Mouse (Mus musculus) forebrain, embryonic 12.5 days (tissue): ENCODE results near the gene Spcs2. TPM values are rescaled to one million over a fixed set of nuclear protein-coding genes. Genes with fewer than 3 reads are reported as not detected.
A peak's percentile ranks its signal among the peaks of the same experiment; 100 is the strongest.
"Not testable (repeated sequence)": the region's sequence is repeated elsewhere in the genome, so short reads cannot be mapped to it uniquely, and the experiment has no call there.

ENCODE experiments used
- ATAC-seq: fragments of 200-750 bp; cut with Nextera tagmentation; 2 replicates; pipeline ENCODE4 v1.8.0; 2017; ENCODE audit warnings: moderate TSS enrichment; ENCODE audit not compliant: low FRiP score
- H3K27ac ChIP-seq: fragments of 300-500 bp; sonication (generic); 2 replicates; pipeline ENCODE4 v1.5.1; 2016; ENCODE audit warnings: mild to moderate bottlenecking
- H3K27me3 ChIP-seq: fragments of 300-500 bp; sonication (generic); 2 replicates; pipeline ENCODE4 v1.6.1; 2016; ENCODE audit warnings: mild to moderate bottlenecking
- H3K36me3 ChIP-seq: fragments of 300-500 bp; sonication (generic); replicated peaks from 2 replicates; pipeline ENCODE4 v1.6.1; 2016; ENCODE audit warnings: mild to moderate bottlenecking
- H3K4me1 ChIP-seq: fragments of 300-500 bp; sonication (generic); 2 replicates; pipeline ENCODE4 v1.6.1; 2016
- H3K4me2 ChIP-seq: fragments of 300-500 bp; sonication (generic); 2 replicates; pipeline ENCODE4 v1.6.1; 2016; ENCODE audit warnings: mild to moderate bottlenecking, moderate library complexity
- H3K4me3 ChIP-seq: fragments of 300-500 bp; sonication (generic); replicated peaks from 2 replicates; pipeline ENCODE4 v1.5.1; 2016; ENCODE audit warnings: mild to moderate bottlenecking
- H3K9ac ChIP-seq: fragments of 300-500 bp; sonication (generic); 2 replicates; pipeline ENCODE4 v1.6.1; 2016; ENCODE audit warnings: mild to moderate bottlenecking
- H3K9me3 ChIP-seq: fragments of 300-500 bp; sonication (generic); 2 replicates; pipeline ENCODE4 v1.6.1; 2016
- WGBS: fragments of 180-500 bp; shearing (Covaris S2); methylation state at CpG from one replicate; pipeline ENCODE4 v1.1.7; 2016; 5-methylcytosine and 5-hydroxymethylcytosine counted together
- polyA plus RNA-seq: library from polyadenylated mRNA; unstranded; fragments of >200 nt; fragmentation: Nextera tagmentation; extraction: Ambion mirVana; gene quantifications from 2 replicates; pipeline ENCODE4 v1.2.1, GENCODE M21; 2016

The Spcs2 gene
- polyA plus RNA-seq, 1 experiment from 2014 or later: 340 TPM

GRCm38 (mm10) chr7:99833846-99834222 is 29.4 kb downstream of the Spcs2 start:
- H3K4me2 ChIP-seq: no peak overlapping the region
- no peaks in the 10 kb centered on the region for H3K27me3 ChIP-seq
- WGBS: 87% methylated on average over 2 of the region's 2 CpGs
- no peaks in the 10 kb centered on the region for H3K9me3 ChIP-seq
- H3K9ac ChIP-seq: no peak overlapping the region
- H3K4me3 ChIP-seq: no peak overlapping the region
- H3K27ac ChIP-seq: no peak overlapping the region
- no peak for ATAC-seq
- no peaks in the 10 kb centered on the region for H3K4me1 ChIP-seq
- peaks cover 26% of the 10 kb centered on the region for H3K36me3 ChIP-seq

GRCm38 (mm10) chr7:99833115-99833845 is 30.0 kb downstream of the Spcs2 start:
- H3K9ac ChIP-seq: no peak overlapping the region
- no peaks in the 10 kb centered on the region for H3K27me3 ChIP-seq
- no peak overlapping the region for H3K4me2 ChIP-seq
- H3K27ac ChIP-seq: no peak overlapping the region
- no peak for ATAC-seq
- 80% methylated on average over 5 of the region's 5 CpGs for WGBS
- H3K36me3 ChIP-seq: peaks cover 21% of the 10 kb centered on the region
- peaks cover 5% of the 10 kb centered on the region; the same call in 1 of the 2 replicates for H3K4me1 ChIP-seq
- no peaks in the 10 kb centered on the region for H3K9me3 ChIP-seq
- H3K4me3 ChIP-seq: no peak overlapping the region

DNA sequence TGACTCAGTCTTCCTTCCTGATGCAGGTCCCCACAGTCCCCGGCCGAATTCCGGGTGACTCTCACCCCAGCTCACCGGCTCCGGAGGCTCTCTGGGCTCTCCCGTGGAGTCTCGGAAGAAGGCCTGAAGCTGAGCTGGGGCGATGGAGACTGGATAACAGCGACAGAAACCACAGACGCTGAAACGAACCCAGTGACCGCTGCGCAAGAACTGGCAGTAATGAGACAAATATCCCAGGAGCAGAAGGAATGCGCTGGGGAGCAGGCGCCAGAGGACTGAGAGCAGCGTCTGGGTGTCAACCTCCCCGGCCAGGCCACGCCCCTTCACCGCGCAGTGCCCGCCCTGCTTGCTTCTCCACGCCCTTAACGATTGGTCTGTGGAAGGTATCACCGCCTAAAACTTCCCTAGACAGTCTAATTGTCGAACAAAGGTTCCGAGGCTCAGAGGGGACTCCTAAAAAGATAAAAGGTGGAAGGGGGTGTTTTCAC is 35.1 kb downstream of the Spcs2 start, which contains the start of gene Neu3:
TSS of gene Neu3 (minus strand) at position 335 of the 488 bp plus-strand sequence.
- no peaks in the 10 kb centered on the region for H3K27me3 ChIP-seq
- peak within 1 kb of the TSS; percentile 59 for H3K9ac ChIP-seq
- H3K27ac ChIP-seq: peak within 1 kb of the TSS; percentile 21; the same call in 1 of the 2 replicates
- H3K4me3 ChIP-seq: peak within 1 kb of the TSS; percentile 42
- H3K36me3 ChIP-seq: no peaks in the 10 kb centered on the region
- ATAC-seq: peak; percentile 93
- no peaks in the 10 kb centered on the region for H3K9me3 ChIP-seq
- H3K4me2 ChIP-seq: peak within 1 kb of the TSS; percentile 63
- peaks cover 12% of the 10 kb centered on the region for H3K4me1 ChIP-seq
- 1% methylated on average over 26 of the region's 26 CpGs for WGBS

DNA sequence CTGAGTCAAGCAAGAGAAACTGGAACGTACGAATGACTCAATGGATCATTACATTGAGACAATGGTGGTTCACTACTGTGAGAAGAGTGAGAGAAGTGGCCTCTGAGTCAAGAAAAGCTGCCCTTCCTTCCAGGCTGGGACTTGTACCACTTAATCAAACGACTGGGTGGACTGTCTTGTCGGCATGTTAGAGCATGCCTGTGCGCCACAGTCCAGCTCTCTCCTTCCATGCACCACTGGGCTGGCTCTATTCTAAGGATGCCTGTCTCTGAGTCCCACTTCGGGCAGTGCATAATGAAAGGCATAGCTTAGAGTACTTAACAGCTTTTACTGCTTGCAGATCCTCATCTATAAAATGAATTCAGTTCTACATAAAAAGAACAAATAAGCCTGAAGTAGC is 37.2 kb downstream of the Spcs2 start:
- Histone ChIP-seq H3K27ac (no peak overlapping the region), H3K4me3 (no peak overlapping the region), H3K36me3 (no peaks in the 10 kb centered on the region), H3K9ac (no peak overlapping the region), H3K27me3 (no peaks in the 10 kb centered on the region), H3K4me1 (peaks cover 12% of the 10 kb centered on the region), H3K4me2 (no peak overlapping the region), H3K9me3 (no peaks in the 10 kb centered on the region)
- WGBS: 62% methylated on average over 6 of the region's 6 CpGs
- no peak for ATAC-seq

DNA sequence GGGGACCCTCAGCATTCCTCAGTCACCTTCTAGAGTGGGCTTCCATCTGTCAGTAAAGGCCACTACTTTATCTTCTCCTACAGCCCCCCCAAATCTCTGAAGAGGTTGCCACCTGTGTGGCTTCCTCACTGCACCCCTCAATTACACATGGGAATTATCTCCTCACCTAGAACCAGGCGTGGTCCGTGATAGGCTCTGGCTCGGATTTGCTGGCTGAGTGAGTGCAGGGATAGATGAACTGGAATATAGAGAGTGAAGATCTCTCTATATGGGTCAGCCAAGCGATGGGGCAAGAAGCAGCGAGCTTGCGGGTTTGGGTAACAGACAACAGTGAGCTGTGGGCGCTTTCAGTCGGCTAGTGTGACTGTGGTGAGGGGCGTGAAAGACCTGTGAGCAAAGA is 37.8 kb downstream of the Spcs2 start:
- no peaks in the 10 kb centered on the region for H3K36me3 ChIP-seq
- H3K4me3 ChIP-seq: no peak overlapping the region
- no peaks in the 10 kb centered on the region for H3K9me3 ChIP-seq
- peaks cover 12% of the 10 kb centered on the region for H3K4me1 ChIP-seq
- WGBS: 86% methylated on average over 9 of the region's 9 CpGs
- H3K27me3 ChIP-seq: no peaks in the 10 kb centered on the region
- no peak overlapping the region for H3K4me2 ChIP-seq
- no peak for ATAC-seq
- no peak overlapping the region for H3K9ac ChIP-seq
- H3K27ac ChIP-seq: no peak overlapping the region

GRCm38 (mm10) chr7:99824649-99825483 is 38.4 kb downstream of the Spcs2 start:
- Histone ChIP-seq H3K36me3 (no peaks in the 10 kb centered on the region), H3K9ac (no peak overlapping the region), H3K27ac (no peak overlapping the region), H3K4me3 (no peak overlapping the region), H3K27me3 (no peaks in the 10 kb centered on the region), H3K4me1 (peaks cover 12% of the 10 kb centered on the region), H3K4me2 (no peak overlapping the region), H3K9me3 (no peaks in the 10 kb centered on the region)
- no peak for ATAC-seq
- 85% methylated on average over 16 of the region's 16 CpGs for WGBS

DNA sequence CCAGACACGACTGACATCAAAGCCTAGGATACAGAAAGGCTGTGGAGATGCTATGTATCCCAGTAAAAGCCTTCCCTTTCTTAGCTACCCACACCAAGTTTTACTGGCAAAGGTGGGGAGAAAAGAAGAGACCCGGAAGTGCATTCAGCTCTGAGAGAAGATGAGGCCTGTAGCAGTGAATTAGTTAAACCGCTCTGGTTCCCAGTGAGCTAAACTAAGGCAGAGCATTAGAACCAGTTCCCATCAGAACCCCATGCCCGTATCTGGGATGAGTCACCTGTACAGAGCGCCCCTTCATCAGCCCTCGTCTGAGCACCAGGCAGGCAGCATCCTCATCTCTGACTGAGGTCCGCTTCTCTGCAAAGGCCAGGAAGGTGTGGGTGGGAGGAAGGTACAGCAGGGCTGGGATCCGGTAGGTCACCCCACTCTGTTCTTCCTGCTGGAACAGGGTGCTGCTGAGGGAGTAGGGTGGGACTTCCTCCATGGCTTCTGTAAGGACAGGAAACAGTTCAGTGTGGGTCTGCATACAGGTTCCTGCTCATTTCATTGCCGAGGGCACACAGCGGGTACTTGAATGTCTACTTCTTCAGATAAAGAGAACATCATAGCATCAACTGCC is 40.1 kb downstream of the Spcs2 start:
- H3K4me2 ChIP-seq: no peak overlapping the region
- peaks cover 6% of the 10 kb centered on the region for H3K4me1 ChIP-seq
- no peaks in the 10 kb centered on the region for H3K9me3 ChIP-seq
- 88% methylated on average over 10 of the region's 10 CpGs for WGBS
- no peak overlapping the region for H3K27ac ChIP-seq
- H3K36me3 ChIP-seq: no peaks in the 10 kb centered on the region
- no peaks in the 10 kb centered on the region for H3K27me3 ChIP-seq
- no peak overlapping the region for H3K4me3 ChIP-seq
- no peak overlapping the region for H3K9ac ChIP-seq
- no peak for ATAC-seq

DNA sequence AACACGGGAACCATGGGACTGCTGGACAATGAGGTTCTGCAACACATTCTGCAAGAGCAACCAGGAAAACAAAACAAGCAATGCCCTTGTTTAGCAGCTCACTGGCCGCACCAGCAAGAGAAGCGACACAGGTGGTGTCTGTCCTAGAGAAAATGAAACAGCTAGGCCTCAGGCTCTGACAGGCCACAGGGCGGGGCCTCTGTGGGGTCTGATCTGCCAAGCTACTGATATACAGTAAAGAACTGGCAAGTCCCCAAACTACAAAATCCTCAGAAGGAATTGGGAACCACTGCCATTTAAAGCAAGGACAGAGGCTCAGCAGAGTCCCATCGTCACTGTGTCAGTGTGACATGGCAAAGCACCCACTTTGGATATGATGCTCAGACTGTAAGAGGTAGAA is 40.8 kb downstream of the Spcs2 start:
- H3K27me3 ChIP-seq: no peaks in the 10 kb centered on the region
- H3K27ac ChIP-seq: no peak overlapping the region
- WGBS: 83% methylated on average over 5 of the region's 5 CpGs
- H3K4me3 ChIP-seq: no peak overlapping the region
- no peak overlapping the region for H3K9ac ChIP-seq
- H3K4me1 ChIP-seq: no peaks in the 10 kb centered on the region
- no peaks in the 10 kb centered on the region for H3K36me3 ChIP-seq
- H3K4me2 ChIP-seq: no peak overlapping the region
- no peaks in the 10 kb centered on the region for H3K9me3 ChIP-seq
- no peak for ATAC-seq

GRCm38 (mm10) chr7:99821953-99822352 is 41.3 kb downstream of the Spcs2 start:
- no peak overlapping the region for H3K4me2 ChIP-seq
- H3K27me3 ChIP-seq: no peaks in the 10 kb centered on the region
- ATAC-seq: no peak
- no peak overlapping the region for H3K9ac ChIP-seq
- no peak overlapping the region for H3K27ac ChIP-seq
- no peaks in the 10 kb centered on the region for H3K9me3 ChIP-seq
- H3K4me1 ChIP-seq: no peaks in the 10 kb centered on the region
- WGBS: 90% methylated on average over 2 of the region's 2 CpGs
- H3K4me3 ChIP-seq: no peak overlapping the region
- H3K36me3 ChIP-seq: no peaks in the 10 kb centered on the region

- not testable (repeated sequence) for ATAC-seq, H3K27me3 ChIP-seq
- 18% methylated on average over 9 of the region's 9 CpGs for WGBS
Measured at GRCm38 (mm10) chr7:99818181-99818725, 45.0 kb downstream of the Spcs2 start.

DNA sequence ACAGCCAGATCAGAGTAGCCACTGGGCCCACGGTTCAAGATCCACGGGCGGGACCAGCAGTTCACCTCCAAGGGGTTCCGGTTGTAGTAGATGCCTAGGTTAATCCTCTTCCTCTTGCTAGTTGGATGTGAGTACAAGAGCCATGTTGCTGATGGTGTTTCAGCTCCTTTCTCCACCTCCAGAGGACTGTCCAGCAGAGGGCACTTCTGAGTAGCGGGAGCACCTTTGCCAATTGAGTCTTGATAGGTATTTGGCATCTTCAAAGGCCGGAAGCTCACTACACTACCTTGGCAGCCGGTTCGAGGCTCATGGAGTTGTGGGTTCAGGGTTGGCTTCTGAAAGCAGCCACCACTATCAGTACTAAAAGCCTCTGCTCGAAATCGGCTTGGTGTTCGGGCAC is 49.9 kb downstream of the Spcs2 start:
- H3K4me3 ChIP-seq: no peak overlapping the region
- no peaks in the 10 kb centered on the region for H3K27me3 ChIP-seq
- no peak for ATAC-seq
- H3K36me3 ChIP-seq: no peaks in the 10 kb centered on the region
- H3K9ac ChIP-seq: no peak overlapping the region
- WGBS: 92% methylated on average over 11 of the region's 11 CpGs
- H3K9me3 ChIP-seq: no peaks in the 10 kb centered on the region
- no peak overlapping the region for H3K27ac ChIP-seq
- no peaks in the 10 kb centered on the region for H3K4me1 ChIP-seq
- no peak overlapping the region for H3K4me2 ChIP-seq

More at GRCm38 (mm10) chr7:99818181-99818725, 45.0 kb downstream of the Spcs2 start:
- not testable (repeated sequence) for H3K36me3 ChIP-seq, H3K9ac ChIP-seq, H3K4me2 ChIP-seq, H3K4me1 ChIP-seq, H3K9me3 ChIP-seq, H3K4me3 ChIP-seq, H3K27ac ChIP-seq

- Histone ChIP-seq H3K4me2 (no peak overlapping the region), H3K36me3 (no peaks in the 10 kb centered on the region), H3K9ac (no peak overlapping the region), H3K27ac (no peak overlapping the region), H3K9me3 (no peaks in the 10 kb centered on the region), H3K4me1 (no peaks in the 10 kb centered on the region), H3K27me3 (no peaks in the 10 kb centered on the region), H3K4me3 (no peak overlapping the region)
- 90% methylated on average over 4 of the region's 4 CpGs for WGBS
- ATAC-seq: no peak
Measured at GRCm38 (mm10) chr7:99811661-99812060, 51.6 kb downstream of the Spcs2 start.
